Mouse (Mus musculus) hindbrain, embryonic 16.5 days (tissue): ENCODE measurements around the gene Gpr68. TPM values are rescaled to one million over a fixed set of nuclear protein-coding genes. Genes with fewer than 3 reads are reported as not detected.

Source experiments
- ATAC-seq: fragments of 200-750 bp; cut with Nextera tagmentation; 2 replicates; pipeline ENCODE4 v1.8.0; 2017; ENCODE audit warnings: moderate TSS enrichment, moderate library complexity
- H3K27ac ChIP-seq: fragments of 300-500 bp; sonication (generic); 2 replicates; pipeline ENCODE4 v1.5.1; 2014; ENCODE audit warnings: low read depth, mild to moderate bottlenecking, control low read depth, low read length, moderate library complexity
- H3K27me3 ChIP-seq: fragments of 300-500 bp; sonication (generic); replicated peaks from 2 replicates; pipeline ENCODE4 v1.6.1; 2014; ENCODE audit warnings: low read length; ENCODE audit not compliant: control insufficient read depth, insufficient read depth
- H3K36me3 ChIP-seq: fragments of 300-500 bp; sonication (generic); 2 replicates; pipeline ENCODE4 v1.6.1; 2014; ENCODE audit warnings: mild to moderate bottlenecking, low read length, moderate library complexity, mixed read lengths; ENCODE audit not compliant: control insufficient read depth, insufficient read depth
- H3K4me1 ChIP-seq: fragments of 300-500 bp; sonication (generic); 2 replicates; pipeline ENCODE4 v1.6.1; 2014; ENCODE audit warnings: low read depth, low read length; ENCODE audit not compliant: control insufficient read depth, insufficient read depth
- H3K4me2 ChIP-seq: fragments of 300-500 bp; sonication (generic); 2 replicates; pipeline ENCODE4 v1.6.1; 2014; ENCODE audit warnings: mild to moderate bottlenecking, low read length, control low read depth, moderate library complexity
- H3K4me3 ChIP-seq: fragments of 300-500 bp; sonication (generic); 2 replicates; pipeline ENCODE4 v1.5.1; 2014; ENCODE audit warnings: mild to moderate bottlenecking, low read length, control low read depth, moderate library complexity
- H3K9ac ChIP-seq: fragments of 300-500 bp; sonication (generic); 2 replicates; pipeline ENCODE4 v1.6.1; 2014; ENCODE audit warnings: low read depth, mild to moderate bottlenecking, control low read depth, low read length, moderate library complexity
- H3K9me3 ChIP-seq: fragments of 300-500 bp; sonication (generic); 2 replicates; pipeline ENCODE4 v1.6.1; 2014; ENCODE audit warnings: mild to moderate bottlenecking, low read length, moderate library complexity; ENCODE audit not compliant: control insufficient read depth
- WGBS: fragments of 180-500 bp; shearing (Covaris S2); extraction: QIAGEN DNeasy Blood & Tissue Kit; methylation state at CpG from one replicate; pipeline ENCODE4 v1.1.7; 2014; 5-methylcytosine and 5-hydroxymethylcytosine counted together
- polyA plus RNA-seq: library from polyadenylated mRNA; unstranded; fragments of >200 nt; fragmentation: Nextera tagmentation; extraction: Ambion mirVana; gene quantifications from 2 replicates; pipeline ENCODE4 v1.2.1, GENCODE M21; 2015

Gene Gpr68
- polyA plus RNA-seq, 1 experiment from 2014 or later = 6.8 TPM

GRCm38 (mm10) chr12:100928286-100928685, 20.3 kb upstream of the Gpr68 start:
- WGBS = 95% methylated on average over 9 of the region's 9 CpGs
- no peak for ATAC-seq
- no peaks in the 10 kb centered on the region for H3K4me1 ChIP-seq
- no peak overlapping the region for H3K4me2 ChIP-seq
- no peaks in the 10 kb centered on the region; the same call in 1 of the 2 replicates for H3K9me3 ChIP-seq
- no peak overlapping the region for H3K9ac ChIP-seq
- H3K27me3 ChIP-seq = no peaks in the 10 kb centered on the region
- H3K4me3 ChIP-seq = no peak overlapping the region
- H3K36me3 ChIP-seq = peaks cover 15% of the 10 kb centered on the region
- no peak overlapping the region for H3K27ac ChIP-seq

GRCm38 (mm10) chr12:100925644-100926619, 17.9 kb upstream of the Gpr68 start:
- Histone ChIP-seq H3K36me3 (peaks cover 12% of the 10 kb centered on the region), H3K9me3 (no peaks in the 10 kb centered on the region; the same call in 1 of the 2 replicates), H3K4me3 (no peak overlapping the region), H3K27me3 (no peaks in the 10 kb centered on the region), H3K27ac (no peak overlapping the region), H3K9ac (no peak overlapping the region), H3K4me2 (no peak overlapping the region), H3K4me1 (no peaks in the 10 kb centered on the region)
- 58% methylated on average over 14 of the region's 14 CpGs for WGBS
- peak; percentile 72 for ATAC-seq

GRCm38 (mm10) chr12:100924646-100925339, 16.8 kb upstream of the Gpr68 start:
- WGBS = 83% methylated on average over 15 of the region's 15 CpGs
- Histone ChIP-seq H3K36me3 (peaks cover 8% of the 10 kb centered on the region), H3K27ac (no peak overlapping the region), H3K9ac (no peak overlapping the region), H3K27me3 (no peaks in the 10 kb centered on the region), H3K9me3 (no peaks in the 10 kb centered on the region; the same call in 1 of the 2 replicates), H3K4me3 (no peak overlapping the region), H3K4me2 (no peak overlapping the region), H3K4me1 (no peaks in the 10 kb centered on the region)
- no peak for ATAC-seq

- Histone ChIP-seq H3K36me3 (no peaks in the 10 kb centered on the region; the same call in 1 of the 2 replicates), H3K4me2 (no peak overlapping the region), H3K9ac (no peak overlapping the region), H3K4me1 (peaks cover 3% of the 10 kb centered on the region; the same call in 1 of the 2 replicates), H3K9me3 (no peaks in the 10 kb centered on the region), H3K27me3 (no peaks in the 10 kb centered on the region), H3K27ac (no peak overlapping the region), H3K4me3 (no peak overlapping the region)
- ATAC-seq = no peak
- WGBS = 75% methylated on average over 12 of the region's 12 CpGs
Observed at GRCm38 (mm10) chr12:100910731-100911130, 2.7 kb upstream of the Gpr68 start.

- Histone ChIP-seq H3K4me2 (no peak overlapping the region), H3K27ac (no peak overlapping the region), H3K9me3 (no peaks in the 10 kb centered on the region), H3K27me3 (no peaks in the 10 kb centered on the region), H3K4me1 (peaks cover 3% of the 10 kb centered on the region; the same call in 1 of the 2 replicates), H3K4me3 (no peak overlapping the region), H3K36me3 (no peaks in the 10 kb centered on the region; the same call in 1 of the 2 replicates), H3K9ac (no peak overlapping the region)
- WGBS = 64% methylated on average over 6 of the region's 6 CpGs
- no peak for ATAC-seq
Observed at GRCm38 (mm10) chr12:100909765-100910164, 1.8 kb upstream of the Gpr68 start.

- ATAC-seq = peak; percentile 15; the same call in 1 of the 2 replicates
Observed at GRCm38 (mm10) chr12:100908298-100909034, 468 bp upstream of the Gpr68 start.

GRCm38 (mm10) chr12:100906861-100907260, 1.1 kb downstream of the Gpr68 start:
- no peaks in the 10 kb centered on the region for H3K36me3 ChIP-seq
- no peaks in the 10 kb centered on the region for H3K27me3 ChIP-seq
- H3K9me3 ChIP-seq = no peaks in the 10 kb centered on the region
- no peak for ATAC-seq
- peaks cover 3% of the 10 kb centered on the region; the same call in 1 of the 2 replicates for H3K4me1 ChIP-seq
- H3K4me2 ChIP-seq = no peak overlapping the region
- WGBS = 81% methylated on average over 5 of the region's 5 CpGs
- no peak overlapping the region for H3K27ac ChIP-seq
- H3K4me3 ChIP-seq = no peak overlapping the region
- no peak overlapping the region for H3K9ac ChIP-seq

More at GRCm38 (mm10) chr12:100908298-100909034, 468 bp upstream of the Gpr68 start:
- WGBS = 23% methylated on average over 10 of the region's 10 CpGs
- Histone ChIP-seq H3K4me3 (peak overlapping the region; percentile 50), H3K9me3 (no peaks in the 10 kb centered on the region), H3K4me1 (peaks cover 3% of the 10 kb centered on the region; the same call in 1 of the 2 replicates), H3K9ac (peak overlapping the region; percentile 69), H3K36me3 (no peaks in the 10 kb centered on the region; the same call in 1 of the 2 replicates), H3K27ac (no peak overlapping the region), H3K27me3 (no peaks in the 10 kb centered on the region), H3K4me2 (peak overlapping the region; percentile 82)

- 87% methylated on average over 9 of the region's 9 CpGs for WGBS
- no peaks in the 10 kb centered on the region for H3K27me3 ChIP-seq
- ATAC-seq = no peak
- H3K36me3 ChIP-seq = no peaks in the 10 kb centered on the region
- no peak overlapping the region for H3K9ac ChIP-seq
- peaks cover 8% of the 10 kb centered on the region; the same call in 1 of the 2 replicates for H3K4me1 ChIP-seq
- H3K4me3 ChIP-seq = no peak overlapping the region
- H3K27ac ChIP-seq = no peak overlapping the region
- no peak overlapping the region for H3K4me2 ChIP-seq
- no peaks in the 10 kb centered on the region for H3K9me3 ChIP-seq
Observed at GRCm38 (mm10) chr12:100903761-100904160, 4.2 kb downstream of the Gpr68 start.
